Mouse (Mus musculus) cortical plate, adult 2 months (tissue): Measurements from ENCODE around the gene Cdip1.

Experiments used
- CTCF ChIP-seq: fragments of 200-500 bp; IDR thresholded peaks from 2 replicates; pipeline ENCODE4 v1.5.1; 2011; ENCODE audit warnings: mild to moderate bottlenecking, control low read depth, low read length; ENCODE audit not compliant: insufficient read depth; ENCODE audit errors: extremely low read depth
- POLR2A ChIP-seq: fragments of 200-500 bp; IDR thresholded peaks from 2 replicates; pipeline ENCODE4 v1.6.1; 2011; ENCODE audit warnings: mild to moderate bottlenecking, low read length, control low read depth; ENCODE audit not compliant: insufficient read depth; ENCODE audit errors: extremely low read depth

GRCm38 (mm10) chr16:4736262-4736661 is 53.8 kb downstream of the Cdip1 start:
- TF ChIP-seq POLR2A (no peak), CTCF (no peak)
